Mouse (Mus musculus): ENCODE measurements at regions not wholly inside any gene's neighbourhood (a gene's known extent, or its start where the extent isn't known, plus 50 kb on each side); places are given as distances from the start of the nearest gene placed in this dataset.
A peak's percentile ranks its signal among the peaks of the same experiment; 100 is the strongest.

GRCm38 (mm10) chr12:16152108-16152507, 335.4 kb upstream of the Trib2 start:
- peaks cover 0 to 5% of the 10 kb centered on the region in 2 experiments; a peak in 1 of 4 replicates for H3K4me1 ChIP-seq (ENCODE audit: control insufficient read depth in 2 of 2, insufficient read depth in 2 of 2, low read length in 2 of 2, poor library complexity in 1 of 2)
- DNase-seq (ENCODE audit: low read depth, low spot score): no peak
- in situ Hi-C loops (cut with MboI; ENCODE audit: low sequenced_read_pairs in 2 of 2, unreplicated experiment in 2 of 2): no loop called here
- H3K4me3 ChIP-seq (ENCODE audit: insufficient read depth in 1 of 2, low read depth in 1 of 2, low read length in 2 of 2, poor library complexity in 1 of 2, severe bottlenecking in 1 of 2): no peak overlapping the region
- H3K9ac ChIP-seq (ENCODE audit: insufficient read depth, low read depth, low read length, poor library complexity, severe bottlenecking): no peak overlapping the region
- no peaks in the 10 kb centered on the region for H3K36me3 ChIP-seq (ENCODE audit: control insufficient read depth, insufficient read depth, low read length, poor library complexity, severe bottlenecking)
- no peak overlapping the region for H3K27ac ChIP-seq (ENCODE audit: insufficient read depth, low read depth, low read length, poor library complexity, severe bottlenecking)
- H3K9me3 ChIP-seq (ENCODE audit: control insufficient read depth, insufficient read depth, low read depth, low read length): no peaks in the 10 kb centered on the region
- TF ChIP-seq ZC3H11A (IDR thresholded peaks at IDR 0.05; ENCODE audit: borderline replicate concordance, low read depth, low read length) (no peak), MAFK (IDR thresholded peaks at IDR 0.05; ENCODE audit: insufficient read depth, low read depth, low read length) (no peak), ZNF384 (IDR thresholded peaks at IDR 0.05; ENCODE audit: low read depth, low read length) (no peak), HCFC1 (IDR thresholded peaks at IDR 0.05; ENCODE audit: borderline replicate concordance, insufficient read depth, low read length) (no peak), CHD2 (IDR thresholded peaks at IDR 0.05; ENCODE audit: low read depth, low read length) (no peak)

- in situ Hi-C loops (cut with MboI; ENCODE audit: low sequenced_read_pairs in 2 of 2, unreplicated experiment in 2 of 2): no loop called here
- no peak overlapping the region for H3K4me3 ChIP-seq (ENCODE audit: insufficient read depth in 1 of 2, low read depth in 1 of 2, low read length in 2 of 2, poor library complexity in 1 of 2, severe bottlenecking in 1 of 2)
- no peak for DNase-seq (ENCODE audit: low read depth, low spot score)
Measured at GRCm38 (mm10) chr12:16151170-16151702, 334.5 kb upstream of the Trib2 start.

GRCm38 (mm10) chr12:16146919-16147318, 330.2 kb upstream of the Trib2 start:
- DNase-seq (ENCODE audit: low read depth, low spot score): no peak
- Histone ChIP-seq H3K9me3 (ENCODE audit: control insufficient read depth, insufficient read depth, low read depth, low read length) (no peaks in the 10 kb centered on the region), H3K4me1 (ENCODE audit: control insufficient read depth in 2 of 2, insufficient read depth in 2 of 2, low read length in 2 of 2, poor library complexity in 1 of 2) (0 out of 4 replicates have a peak, but pooled peaks cover 0 to under 1% of the 10 kb centered on the region in 2 experiments), H3K36me3 (ENCODE audit: control insufficient read depth, insufficient read depth, low read length, poor library complexity, severe bottlenecking) (no peaks in the 10 kb centered on the region), H3K9ac (ENCODE audit: insufficient read depth, low read depth, low read length, poor library complexity, severe bottlenecking) (no peak overlapping the region), H3K4me3 (ENCODE audit: insufficient read depth in 1 of 2, low read depth in 1 of 2, low read length in 2 of 2, poor library complexity in 1 of 2, severe bottlenecking in 1 of 2) (no peak overlapping the region), H3K27ac (ENCODE audit: insufficient read depth, low read depth, low read length, poor library complexity, severe bottlenecking) (no peak overlapping the region)
- TF ChIP-seq MAFK (IDR thresholded peaks at IDR 0.05; ENCODE audit: insufficient read depth, low read depth, low read length) (no peak), CHD2 (IDR thresholded peaks at IDR 0.05; ENCODE audit: low read depth, low read length) (no peak), ZNF384 (IDR thresholded peaks at IDR 0.05; ENCODE audit: low read depth, low read length) (no peak), ZC3H11A (IDR thresholded peaks at IDR 0.05; ENCODE audit: borderline replicate concordance, low read depth, low read length) (no peak), HCFC1 (IDR thresholded peaks at IDR 0.05; ENCODE audit: borderline replicate concordance, insufficient read depth, low read length) (no peak)
- in situ Hi-C loops (cut with MboI; ENCODE audit: low sequenced_read_pairs in 2 of 2, unreplicated experiment in 2 of 2): no loop called here

More at GRCm38 (mm10) chr12:16151170-16151702, 334.5 kb upstream of the Trib2 start:
- no peaks in the 10 kb centered on the region for H3K9me3 ChIP-seq (ENCODE audit: control insufficient read depth, insufficient read depth, low read depth, low read length)
- TF ChIP-seq CHD2 (IDR thresholded peaks at IDR 0.05; ENCODE audit: low read depth, low read length): no peak
- TF ChIP-seq ZNF384 (IDR thresholded peaks at IDR 0.05; ENCODE audit: low read depth, low read length): no peak
- no peak for TF ChIP-seq MAFK (IDR thresholded peaks at IDR 0.05; ENCODE audit: insufficient read depth, low read depth, low read length)
- TF ChIP-seq ZC3H11A (IDR thresholded peaks at IDR 0.05; ENCODE audit: borderline replicate concordance, low read depth, low read length): no peak
- no peak for TF ChIP-seq HCFC1 (IDR thresholded peaks at IDR 0.05; ENCODE audit: borderline replicate concordance, insufficient read depth, low read length)
- no peak overlapping the region for H3K27ac ChIP-seq (ENCODE audit: insufficient read depth, low read depth, low read length, poor library complexity, severe bottlenecking)
- H3K36me3 ChIP-seq (ENCODE audit: control insufficient read depth, insufficient read depth, low read length, poor library complexity, severe bottlenecking): no peaks in the 10 kb centered on the region
- no peak overlapping the region for H3K9ac ChIP-seq (ENCODE audit: insufficient read depth, low read depth, low read length, poor library complexity, severe bottlenecking)
- H3K4me1 ChIP-seq (ENCODE audit: control insufficient read depth in 2 of 2, insufficient read depth in 2 of 2, low read length in 2 of 2, poor library complexity in 1 of 2): peaks cover 0 to 5% of the 10 kb centered on the region in 2 experiments; a peak in 1 of 4 replicates

GRCm38 (mm10) chr12:16145621-16146020, 328.9 kb upstream of the Trib2 start:
- Histone ChIP-seq H3K9ac (ENCODE audit: insufficient read depth, low read depth, low read length, poor library complexity, severe bottlenecking) (no peak overlapping the region), H3K27ac (ENCODE audit: insufficient read depth, low read depth, low read length, poor library complexity, severe bottlenecking) (no peak overlapping the region), H3K9me3 (ENCODE audit: control insufficient read depth, insufficient read depth, low read depth, low read length) (no peaks in the 10 kb centered on the region), H3K36me3 (ENCODE audit: control insufficient read depth, insufficient read depth, low read length, poor library complexity, severe bottlenecking) (no peaks in the 10 kb centered on the region), H3K4me3 (ENCODE audit: insufficient read depth in 1 of 2, low read depth in 1 of 2, low read length in 2 of 2, poor library complexity in 1 of 2, severe bottlenecking in 1 of 2) (no peak overlapping the region), H3K4me1 (ENCODE audit: control insufficient read depth in 2 of 2, insufficient read depth in 2 of 2, low read length in 2 of 2, poor library complexity in 1 of 2) (no peaks in the 10 kb centered on the region)
- in situ Hi-C loops (cut with MboI; ENCODE audit: low sequenced_read_pairs in 2 of 2, unreplicated experiment in 2 of 2): no loop called here
- 0 out of 2 replicates have a peak, but pooled peaks have one; percentile 8 for TF ChIP-seq ZNF384 (IDR thresholded peaks at IDR 0.05; ENCODE audit: low read depth, low read length)
- no peak for TF ChIP-seq CHD2 (IDR thresholded peaks at IDR 0.05; ENCODE audit: low read depth, low read length)
- DNase-seq (ENCODE audit: low read depth, low spot score): no peak

- TF ChIP-seq CHD2 (IDR thresholded peaks at IDR 0.05; ENCODE audit: low read depth, low read length): no peak
- TF ChIP-seq ZC3H11A (IDR thresholded peaks at IDR 0.05; ENCODE audit: borderline replicate concordance, low read depth, low read length): no peak
- TF ChIP-seq ZNF384 (IDR thresholded peaks at IDR 0.05; ENCODE audit: low read depth, low read length): no peak
- no peak for TF ChIP-seq MAFK (IDR thresholded peaks at IDR 0.05; ENCODE audit: insufficient read depth, low read depth, low read length)
- TF ChIP-seq HCFC1 (IDR thresholded peaks at IDR 0.05; ENCODE audit: borderline replicate concordance, insufficient read depth, low read length): no peak
- H3K4me3 ChIP-seq (ENCODE audit: insufficient read depth in 1 of 2, low read depth in 1 of 2, low read length in 2 of 2, poor library complexity in 1 of 2, severe bottlenecking in 1 of 2): no peak overlapping the region
- DNase-seq (ENCODE audit: low read depth, low spot score): no peak
- H3K4me1 ChIP-seq (ENCODE audit: control insufficient read depth in 2 of 2, insufficient read depth in 2 of 2, low read length in 2 of 2, poor library complexity in 1 of 2): peaks cover 0 to 7% of the 10 kb centered on the region in 2 experiments; a peak in 2 of 4 replicates
- in situ Hi-C loops (cut with MboI; ENCODE audit: low sequenced_read_pairs in 2 of 2, unreplicated experiment in 2 of 2): no loop called here
- H3K36me3 ChIP-seq (ENCODE audit: control insufficient read depth, insufficient read depth, low read length, poor library complexity, severe bottlenecking): no peaks in the 10 kb centered on the region
- H3K9ac ChIP-seq (ENCODE audit: insufficient read depth, low read depth, low read length, poor library complexity, severe bottlenecking): no peak overlapping the region
- H3K27ac ChIP-seq (ENCODE audit: insufficient read depth, low read depth, low read length, poor library complexity, severe bottlenecking): no peak overlapping the region
- H3K9me3 ChIP-seq (ENCODE audit: control insufficient read depth, insufficient read depth, low read depth, low read length): no peaks in the 10 kb centered on the region
Measured at GRCm38 (mm10) chr12:16141193-16141592, 324.5 kb upstream of the Trib2 start.

All from ES-E14 (cell line).